Mouse (Mus musculus): ENCODE measurements around the gene Apoc1. TPM values are rescaled to one million over a fixed set of nuclear protein-coding genes. Genes with fewer than 3 reads are reported as not detected.
A peak's percentile ranks its signal among the peaks of the same experiment; 100 is the strongest.

Apoc1 gene
- total RNA-seq (2021) = 1 to 10 TPM; 6.1 to 6.8 TPM
- long read RNA-seq, experiment 1, partial matches to known transcripts = 0 of 1 reads
- long read RNA-seq, experiment 1, other reads (novel, unspliced or antisense) = 0 of 1 reads
- long read RNA-seq, experiment 2, partial matches to known transcripts = 1 of 3 reads
- long read RNA-seq, experiment 2, other reads (novel, unspliced or antisense) = 0 of 3 reads

GRCm38 (mm10) chr7:19691873-19692865, at the start of gene Apoc1:
Gene Apoc1 (minus strand): TSS chr7:19692660.
- no peak for DNase-seq (ENCODE audit: low spot score in 2 of 2)

DNA sequence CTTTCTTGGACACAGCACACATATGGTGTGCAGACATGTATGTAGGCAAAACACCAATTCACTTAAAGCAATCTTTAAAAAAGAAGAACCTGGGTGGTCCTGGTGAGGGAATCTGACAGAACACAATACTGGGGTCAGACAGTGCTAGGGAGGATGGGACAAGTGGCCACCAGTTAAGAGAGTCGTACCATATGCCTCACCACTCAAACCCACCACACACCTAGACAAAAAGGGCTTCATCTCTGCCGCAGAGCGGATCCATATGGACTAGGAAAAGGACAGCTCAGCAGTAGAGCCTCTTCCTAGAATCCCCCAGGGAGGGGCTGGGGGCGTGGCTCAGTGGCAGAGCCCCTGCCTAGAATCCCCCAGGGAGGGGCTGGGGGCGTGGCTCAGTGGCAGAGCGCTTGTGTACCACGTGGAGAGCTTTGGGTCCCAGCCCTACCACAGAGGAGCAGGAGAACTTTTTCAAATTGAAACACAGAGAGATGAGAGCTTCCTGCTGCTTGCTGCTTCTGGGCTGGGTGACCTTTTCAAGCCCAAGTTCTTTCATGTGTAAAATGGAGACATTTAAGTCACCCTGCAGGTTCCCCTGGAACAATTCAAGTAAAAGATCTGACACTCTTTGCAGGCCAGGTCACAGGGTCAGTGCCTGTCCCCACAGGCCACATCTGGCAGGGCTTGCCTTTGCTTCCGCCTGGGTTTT, 49.0 kb upstream of the Apoc1 start:
- no peak for DNase-seq (ENCODE audit: low spot score in 2 of 2)

DNA sequence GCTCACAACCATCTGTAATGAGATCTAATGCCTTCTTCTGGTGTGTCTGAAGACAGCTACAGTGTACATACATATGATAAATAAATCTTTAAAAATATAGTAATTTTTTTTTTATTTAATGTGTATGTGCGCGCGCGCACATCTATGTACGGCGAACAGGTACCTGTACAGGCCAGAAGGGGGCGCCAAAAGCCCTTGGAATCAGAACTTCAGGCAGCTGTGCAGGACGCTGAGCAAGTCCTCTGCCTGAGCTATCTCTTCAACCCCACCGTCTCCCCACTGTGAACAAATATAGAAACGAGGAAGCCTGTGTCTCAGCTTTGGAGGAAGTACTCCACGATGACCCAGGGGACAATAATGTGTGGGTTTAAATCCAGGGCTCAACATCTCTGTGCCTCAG, 47.8 kb upstream of the Apoc1 start:
- no peak for DNase-seq (ENCODE audit: low spot score in 2 of 2)

DNA sequence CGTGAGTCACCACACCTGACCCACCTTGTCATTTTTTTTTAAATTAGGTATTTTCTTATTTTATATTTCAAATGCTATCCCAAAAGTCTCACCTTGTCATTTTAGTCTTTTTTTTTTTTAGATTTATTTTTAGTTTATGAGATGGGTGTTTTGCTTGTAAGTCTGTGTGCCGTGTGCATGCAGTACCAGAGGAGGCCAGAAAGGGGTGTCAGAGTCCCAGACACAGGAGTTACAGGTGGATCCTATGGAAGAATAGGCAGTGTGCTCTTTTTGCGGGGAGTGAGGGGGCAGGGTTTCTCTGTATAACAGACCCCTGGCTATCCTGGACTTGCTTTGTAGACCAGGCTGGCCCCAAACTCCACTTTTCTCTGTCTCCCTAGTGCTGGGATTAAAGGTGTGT, 46.3 kb upstream of the Apoc1 start:
- no peak for DNase-seq (ENCODE audit: low spot score in 2 of 2)

GRCm38 (mm10) chr7:19736389-19737057, 44.1 kb upstream of the Apoc1 start:
- no peak for DNase-seq (ENCODE audit: low spot score in 2 of 2)

GRCm38 (mm10) chr7:19734178-19734666, 41.8 kb upstream of the Apoc1 start:
- no peak for DNase-seq (ENCODE audit: low spot score in 2 of 2)

GRCm38 (mm10) chr7:19726541-19726940, 34.1 kb upstream of the Apoc1 start:
- DNase-seq (ENCODE audit: low spot score in 2 of 2) = no peak

- DNase-seq (ENCODE audit: low spot score in 2 of 2) = no peak
Observed at GRCm38 (mm10) chr7:19724167-19724566, 31.7 kb upstream of the Apoc1 start.

DNA sequence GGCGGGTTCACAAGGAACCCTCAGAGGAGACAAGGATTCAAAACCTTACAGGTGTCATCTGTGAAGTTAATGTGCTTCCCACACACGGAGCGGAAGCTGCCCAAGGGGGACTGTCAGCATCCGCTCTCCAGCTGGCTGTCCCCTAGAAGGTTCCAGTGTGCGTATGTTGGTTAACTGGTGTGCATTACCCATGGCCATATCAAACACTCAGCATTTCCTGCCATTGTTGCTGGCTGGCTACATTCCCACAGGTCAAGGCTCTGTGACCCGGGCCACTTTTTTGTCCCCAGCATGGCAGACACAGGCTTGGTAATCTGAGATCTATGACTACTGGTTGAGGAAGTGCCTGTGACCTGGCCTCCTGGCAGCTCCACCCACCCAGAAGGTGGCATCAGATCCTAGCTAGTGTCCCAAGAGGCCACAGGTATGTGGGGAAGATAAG, 30.3 kb upstream of the Apoc1 start:
- no peak for DNase-seq (ENCODE audit: low spot score in 2 of 2)

DNA sequence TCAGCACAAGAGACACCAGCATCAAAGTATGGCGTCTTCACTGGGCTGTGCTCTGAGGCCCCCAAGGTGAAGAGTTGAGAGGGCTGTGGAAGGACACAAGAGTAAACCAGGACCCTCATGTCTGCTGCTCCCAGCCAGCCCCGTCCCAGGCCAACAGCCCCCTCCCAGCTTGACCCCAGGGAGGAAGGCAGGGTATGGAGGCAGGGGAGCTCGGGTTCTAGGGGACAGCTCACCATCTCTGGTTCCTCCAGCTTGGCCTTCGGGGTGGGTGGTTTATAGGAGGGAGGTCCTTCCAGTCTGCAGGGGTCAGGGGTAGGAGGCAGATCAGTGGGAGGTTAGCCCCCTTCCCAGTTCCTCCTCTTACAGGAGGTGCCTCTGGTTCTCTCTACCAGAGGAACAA, 26.7 kb upstream of the Apoc1 start:
- DNase-seq (ENCODE audit: low spot score in 2 of 2) = no peak

DNA sequence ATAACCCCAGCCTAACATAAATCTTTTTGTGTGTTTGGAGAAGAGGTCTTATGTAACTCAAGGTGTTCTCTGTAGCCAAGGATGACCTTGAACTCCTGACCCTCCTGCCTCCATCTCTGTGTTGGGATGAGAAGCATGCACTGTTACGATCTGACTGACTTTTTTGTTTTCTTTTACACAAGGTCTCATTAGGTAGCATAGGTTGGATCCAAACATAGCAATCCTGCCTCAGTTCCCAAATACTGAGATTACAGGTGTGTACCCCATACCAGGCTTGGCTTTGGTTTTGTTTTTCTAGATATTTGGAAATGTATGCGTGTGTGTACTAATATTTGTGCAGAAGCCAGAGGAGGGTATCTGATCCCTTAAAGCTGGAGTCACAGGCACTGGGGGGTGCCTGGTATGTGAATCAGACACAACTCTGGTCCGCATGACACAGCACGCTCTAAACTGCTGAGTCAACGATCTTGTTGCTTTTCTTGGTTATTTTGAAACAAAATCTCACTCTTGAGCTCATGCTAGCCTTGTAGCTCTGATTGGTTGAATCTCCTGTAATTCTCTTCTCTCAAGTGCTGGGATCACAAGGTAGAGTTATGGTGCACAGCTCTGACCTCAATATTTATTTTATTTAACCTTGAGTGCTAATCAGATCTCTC, 26.0 kb upstream of the Apoc1 start:
- DNase-seq (ENCODE audit: low spot score in 2 of 2) = no peak

DNA sequence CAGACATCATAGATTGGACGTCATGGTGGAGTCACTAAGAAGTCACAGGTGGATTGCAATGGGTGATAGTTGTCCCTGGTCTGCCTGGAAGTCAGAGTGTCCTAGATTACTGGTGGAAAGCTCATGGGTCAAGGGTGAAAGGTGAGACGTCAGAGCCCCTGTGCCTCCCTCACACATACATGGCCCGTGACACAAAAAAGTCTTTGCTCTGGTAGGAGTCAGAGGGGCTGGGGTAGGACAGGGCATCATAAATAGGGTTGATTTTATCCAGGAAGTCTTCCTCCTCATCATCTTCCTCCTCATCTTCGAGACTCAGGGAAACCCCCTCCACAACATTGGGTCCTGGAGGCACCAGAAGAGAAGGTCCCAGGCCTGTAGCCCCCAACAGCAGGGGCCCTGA, 24.9 kb upstream of the Apoc1 start:
- DNase-seq (ENCODE audit: low spot score in 2 of 2) = no peak

DNA sequence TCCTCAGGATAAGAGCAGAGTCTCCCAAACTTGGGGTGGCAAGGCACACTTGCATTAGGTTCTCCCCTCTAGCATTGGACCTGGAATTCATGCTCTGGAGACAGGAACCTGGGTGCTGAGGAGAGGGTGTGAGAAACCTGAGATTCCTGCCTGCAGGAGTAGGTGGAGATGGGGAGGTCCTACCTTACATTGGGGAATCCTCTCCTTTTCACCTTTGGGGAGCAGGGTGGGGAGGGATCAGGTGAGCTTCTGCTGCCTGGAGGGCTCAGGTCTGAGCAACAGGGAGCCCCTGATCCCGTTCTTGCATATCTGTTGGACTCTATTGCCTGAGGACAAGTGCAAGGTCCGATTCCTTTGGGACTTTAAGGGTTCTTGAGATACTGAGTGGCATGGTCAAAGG, 24.4 kb upstream of the Apoc1 start:
- no peak for DNase-seq (ENCODE audit: low spot score in 2 of 2)

DNA sequence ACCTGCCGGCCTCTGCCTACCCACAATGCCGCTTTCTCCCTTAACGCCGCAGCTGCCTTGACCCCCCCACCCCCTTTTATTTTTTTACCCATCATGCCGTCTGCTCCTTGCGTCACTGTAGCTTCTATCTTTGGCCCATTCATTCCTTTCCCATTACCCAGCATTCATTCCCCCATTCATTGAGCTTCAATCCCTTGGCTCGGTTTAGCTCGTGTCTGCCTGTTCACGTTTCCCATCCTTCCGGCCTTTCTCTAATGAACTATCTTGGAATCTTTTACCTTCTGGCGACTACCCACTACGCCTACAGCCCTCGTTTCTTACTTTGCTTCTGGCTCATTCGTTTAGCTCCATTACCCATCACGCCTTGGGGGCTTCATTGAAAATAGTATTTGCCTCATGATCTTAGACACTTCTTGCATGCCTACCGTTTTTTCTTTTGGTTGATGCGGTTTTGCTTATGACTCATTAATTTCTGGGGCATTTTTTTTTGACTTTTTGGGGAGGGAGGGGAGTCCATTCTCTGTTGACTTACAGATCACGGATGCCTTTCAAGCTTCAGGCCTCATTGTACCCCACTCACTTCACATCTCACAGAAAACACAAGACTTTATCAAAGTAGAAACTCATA, 23.7 kb upstream of the Apoc1 start:
- no peak for DNase-seq (ENCODE audit: low spot score in 2 of 2)

- peak; percentile 98 to 100 for DNase-seq (ENCODE audit: low spot score in 2 of 2)
Observed at GRCm38 (mm10) chr7:19715239-19716054, 23.0 kb upstream of the Apoc1 start, which contains the start of gene Tomm40. Gene Tomm40 (minus strand): TSS chr7:19715438.

GRCm38 (mm10) chr7:19714836-19715235, 22.4 kb upstream of the Apoc1 start:
- peak in 1 of 2 experiments; percentile 57 for DNase-seq (ENCODE audit: low spot score in 2 of 2)

GRCm38 (mm10) chr7:19713598-19713997, 21.1 kb upstream of the Apoc1 start:
- DNase-seq (ENCODE audit: low spot score in 2 of 2) = no peak

DNA sequence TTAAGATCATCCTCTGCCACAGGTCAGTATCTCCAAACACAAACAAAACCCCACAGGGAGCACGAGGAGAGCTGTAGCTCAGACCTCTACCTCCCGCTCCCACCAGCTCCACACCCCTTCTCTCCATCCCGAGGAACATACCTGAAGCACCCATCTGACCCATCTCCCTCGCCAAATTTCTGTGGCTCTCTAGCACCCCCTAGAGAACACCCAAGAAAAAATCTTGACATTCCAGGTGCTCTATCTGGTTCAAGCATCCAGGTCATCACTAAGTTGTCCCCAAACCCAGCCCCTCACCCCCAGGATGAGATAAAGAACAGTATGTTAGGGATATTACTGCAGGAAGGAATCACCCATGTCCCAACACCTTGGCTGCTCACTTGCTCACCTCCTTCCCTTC, 20.7 kb upstream of the Apoc1 start:
- no peak for DNase-seq (ENCODE audit: low spot score in 2 of 2)

- DNase-seq (ENCODE audit: low spot score in 2 of 2) = no peak
Observed at GRCm38 (mm10) chr7:19712414-19712813, 20.0 kb upstream of the Apoc1 start.

All from layer of hippocampus, postnatal 14 days (tissue).